Mouse (Mus musculus) gastrocnemius, postnatal 36 days (tissue): ENCODE measurements at regions not wholly inside any gene's neighbourhood (a gene's known extent, or its start where the extent isn't known, plus 50 kb on each side); places are given as distances from the start of the nearest gene placed in this dataset.

Experiments
- DNase-seq, 2 experiments: peaks; one replicate each; pipeline ENCODE4 v3.0.0; 2022
- intact Hi-C: fragments of 180-260 bp; cut with DNase I; formaldehyde crosslinking; loops from one replicate; pipeline ENCODE4 v1.15.1; 2025

- intact Hi-C loops = no loop called here
- DNase-seq = no peak
Observed at GRCm38 (mm10) chr5:131377136-131377535, 68.8 kb upstream of the Galnt17 start.

- intact Hi-C loops = no loop called here
- DNase-seq = no peak
Observed at GRCm38 (mm10) chr5:131371341-131372134, 63.2 kb upstream of the Galnt17 start.

GRCm38 (mm10) chr5:131367461-131367860 lies 59.2 kb upstream of the Galnt17 start:
- intact Hi-C loops = no loop called here
- DNase-seq = peak in 1 of 2 experiments; percentile 10

GRCm38 (mm10) chr5:131359831-131360230 lies 51.5 kb upstream of the Galnt17 start:
- no peak for DNase-seq
- intact Hi-C loops = no loop called here
